Mouse (Mus musculus) CH12.LX (cell line): ENCODE measurements around the gene Sgsm2. TPM values are rescaled to one million over a fixed set of nuclear protein-coding genes. Genes with fewer than 3 reads are reported as not detected.

Source experiments
- DNase-seq: peaks from one replicate; pipeline ENCODE4 v3.0.0-alpha.2; 2013; ENCODE audit errors: extremely low read depth
- H3K27ac ChIP-seq: 2 replicates; pipeline ENCODE4 v1.5.1; 2012; ENCODE audit warnings: low read depth, mild to moderate bottlenecking, control low read depth, moderate library complexity; ENCODE audit not compliant: insufficient read depth
- H3K27me3 ChIP-seq: replicated peaks from 2 replicates; pipeline ENCODE3; 2012; ENCODE audit warnings: inconsistent platforms
- H3K36me3 ChIP-seq, 2 experiments: replicated peaks in 1 of 2; 2 replicates each; pipeline versions ENCODE3 to v1.6.1; 2012; ENCODE audit warnings: inconsistent platforms in 1 of 2, low read length in 1 of 2, mild to moderate bottlenecking in 1 of 2, mixed read lengths in 1 of 2, moderate library complexity in 1 of 2; ENCODE audit not compliant: control insufficient read depth in 1 of 2, insufficient read depth in 1 of 2
- H3K4me1 ChIP-seq, 2 experiments: 2 replicates each; pipeline ENCODE4 v1.6.1; 2012; ENCODE audit warnings: inconsistent platforms in 1 of 2, moderate library complexity in 1 of 2; ENCODE audit not compliant: insufficient read depth in 2 of 2, control insufficient read depth in 1 of 2
- H3K4me2 ChIP-seq: 2 replicates; pipeline ENCODE4 v1.6.1; 2012; ENCODE audit warnings: low read depth, mild to moderate bottlenecking, control low read depth; ENCODE audit not compliant: poor library complexity, insufficient read depth, severe bottlenecking
- H3K4me3 ChIP-seq, 3 experiments: fragments of 150-350 bp in 1 of 3; sonication (generic) in 1 of 3; replicated peaks in 1 of 3; 2 replicates each; pipeline versions ENCODE3 to v1.5.1; 2011 to 2012; ENCODE audit warnings: low read depth in 2 of 3, low read length in 2 of 3, mild to moderate bottlenecking in 2 of 3, moderate library complexity in 2 of 3, control low read depth in 1 of 3, improper control_type of control experiment in 1 of 3, inconsistent platforms in 1 of 3, mixed read lengths in 1 of 3; ENCODE audit not compliant: poor library complexity in 1 of 3
- H3K79me2 ChIP-seq: replicated peaks from 2 replicates; pipeline ENCODE4 v1.6.1; 2012; ENCODE audit warnings: mild to moderate bottlenecking, moderate library complexity; ENCODE audit not compliant: control insufficient read depth, poor library complexity, insufficient read depth, severe bottlenecking; ENCODE audit errors: extremely low read depth
- H3K9ac ChIP-seq: 2 replicates; pipeline ENCODE4 v1.6.1; 2012; ENCODE audit warnings: low read depth, mild to moderate bottlenecking, control low read depth, moderate library complexity; ENCODE audit not compliant: insufficient read depth
- H3K9me3 ChIP-seq: replicated peaks from 2 replicates; pipeline ENCODE3; 2012; ENCODE audit warnings: low read length, inconsistent platforms, mixed read lengths
- BHLHE40 ChIP-seq: IDR thresholded peaks from 2 replicates; pipeline ENCODE4 v1.6.1; 2011; ENCODE audit warnings: mild to moderate bottlenecking, low read depth, low read length, improper control_type of control experiment
- CHD1 ChIP-seq: IDR thresholded peaks from 2 replicates; pipeline ENCODE4 v1.6.1; 2012; ENCODE audit warnings: low read depth, low read length, improper control_type of control experiment, inconsistent platforms
- CHD2 ChIP-seq: IDR thresholded peaks from 2 replicates; pipeline ENCODE4 v1.6.1; 2011; ENCODE audit warnings: low read length, improper control_type of control experiment
- E2F4 ChIP-seq: IDR thresholded peaks from 2 replicates; pipeline ENCODE4 v1.6.1; 2011; ENCODE audit warnings: low read depth, low read length, improper control_type of control experiment; ENCODE audit not compliant: insufficient replicate concordance
- ELF1 ChIP-seq: IDR thresholded peaks from 2 replicates; pipeline ENCODE4 v1.6.1; 2014; ENCODE audit warnings: low read depth, mild to moderate bottlenecking, inconsistent platforms, low read length, improper control_type of control experiment
- EP300 ChIP-seq: IDR thresholded peaks from 2 replicates; pipeline ENCODE4 v1.6.1; 2011; ENCODE audit warnings: low read length, improper control_type of control experiment
- ETS1 ChIP-seq: conservative IDR thresholded peaks from 2 replicates; pipeline ENCODE4 v1.6.1; 2012; ENCODE audit warnings: low read depth, mild to moderate bottlenecking, inconsistent platforms, low read length, improper control_type of control experiment, moderate library complexity
- HCFC1 ChIP-seq: IDR thresholded peaks from 2 replicates; pipeline ENCODE4 v1.6.1; 2012; ENCODE audit warnings: low read depth, mild to moderate bottlenecking, inconsistent platforms, low read length, improper control_type of control experiment
- IRF4 ChIP-seq: IDR thresholded peaks from 2 replicates; pipeline ENCODE4 v1.6.1; 2014; ENCODE audit warnings: low read depth, mild to moderate bottlenecking, inconsistent platforms, low read length, improper control_type of control experiment
- JUN ChIP-seq: IDR thresholded peaks from 2 replicates; pipeline ENCODE4 v1.6.1; 2011; ENCODE audit warnings: low read depth, mild to moderate bottlenecking, low read length, improper control_type of control experiment, moderate library complexity; ENCODE audit not compliant: insufficient read depth
- JUND ChIP-seq: conservative IDR thresholded peaks from 2 replicates; pipeline ENCODE4 v1.6.1; 2011; ENCODE audit warnings: low read depth, low read length, improper control_type of control experiment
- KAT2A ChIP-seq: IDR thresholded peaks from 2 replicates; pipeline ENCODE4 v1.6.1; 2012; ENCODE audit warnings: low read length, improper control_type of control experiment, inconsistent platforms; ENCODE audit not compliant: insufficient replicate concordance
- MAFK ChIP-seq: IDR thresholded peaks from 2 replicates; pipeline ENCODE4 v1.6.1; 2011; ENCODE audit warnings: low read length, improper control_type of control experiment; ENCODE audit not compliant: insufficient replicate concordance
- MAX ChIP-seq: IDR thresholded peaks from 2 replicates; pipeline ENCODE4 v1.6.1; 2011; ENCODE audit warnings: low read length, improper control_type of control experiment
- MAZ ChIP-seq: IDR thresholded peaks from 2 replicates; pipeline ENCODE4 v1.6.1; 2012; ENCODE audit warnings: low read depth, mild to moderate bottlenecking, inconsistent platforms, low read length, improper control_type of control experiment, moderate library complexity
- MEF2A ChIP-seq: IDR thresholded peaks from 2 replicates; pipeline ENCODE4 v1.6.1; 2014; ENCODE audit warnings: low read depth, mild to moderate bottlenecking, inconsistent platforms, low read length, improper control_type of control experiment, borderline replicate concordance
- MXI1 ChIP-seq: IDR thresholded peaks from 2 replicates; pipeline ENCODE4 v1.6.1; 2011; ENCODE audit warnings: mild to moderate bottlenecking, low read depth, low read length, improper control_type of control experiment
- MYC ChIP-seq: IDR thresholded peaks from 2 replicates; pipeline ENCODE4 v1.6.1; 2011; ENCODE audit warnings: low read depth, mild to moderate bottlenecking, improper control_type of control experiment, low read length
- NELFE ChIP-seq: IDR thresholded peaks from 2 replicates; pipeline ENCODE4 v1.6.1; 2011; ENCODE audit warnings: low read depth, low read length, improper control_type of control experiment
- NRF1 ChIP-seq: IDR thresholded peaks from 2 replicates; pipeline ENCODE4 v1.6.1; 2014; ENCODE audit warnings: low read depth, mild to moderate bottlenecking, inconsistent platforms, low read length, improper control_type of control experiment, moderate library complexity
- PAX5 ChIP-seq: IDR thresholded peaks from 2 replicates; pipeline ENCODE4 v1.6.1; 2012; ENCODE audit warnings: low read length, inconsistent platforms, mixed read lengths
- POLR2A ChIP-seq: IDR thresholded peaks from 2 replicates; pipeline ENCODE4 v1.6.1; 2011; ENCODE audit warnings: low read depth, mild to moderate bottlenecking, improper control_type of control experiment, low read length
- RAD21 ChIP-seq: IDR thresholded peaks from 2 replicates; pipeline ENCODE4 v1.6.1; 2011; ENCODE audit warnings: low read depth, mild to moderate bottlenecking, low read length, improper control_type of control experiment, moderate library complexity
- RCOR1 ChIP-seq: conservative IDR thresholded peaks from 2 replicates; pipeline ENCODE4 v1.6.1; 2012; ENCODE audit warnings: low read depth, mild to moderate bottlenecking, inconsistent platforms, low read length, improper control_type of control experiment
- SIN3A ChIP-seq: IDR thresholded peaks from 2 replicates; pipeline ENCODE4 v1.6.1; 2012; ENCODE audit warnings: low read length, improper control_type of control experiment, inconsistent platforms
- SMC3 ChIP-seq: IDR thresholded peaks from 2 replicates; pipeline ENCODE4 v1.6.1; 2011; ENCODE audit warnings: low read depth, low read length, improper control_type of control experiment
- TBP ChIP-seq: conservative IDR thresholded peaks from 2 replicates; pipeline ENCODE4 v1.6.1; 2011; ENCODE audit warnings: low read depth, low read length, improper control_type of control experiment
- TCF12 ChIP-seq: IDR thresholded peaks from 2 replicates; pipeline ENCODE4 v1.6.1; 2014; ENCODE audit warnings: low read depth, mild to moderate bottlenecking, inconsistent platforms, low read length, improper control_type of control experiment
- UBTF ChIP-seq: IDR thresholded peaks from 2 replicates; pipeline ENCODE4 v1.6.1; 2012; ENCODE audit warnings: low read depth, mild to moderate bottlenecking, inconsistent platforms, low read length, improper control_type of control experiment, moderate library complexity
- USF1 ChIP-seq: IDR thresholded peaks from 2 replicates; pipeline ENCODE4 v1.6.1; 2014; ENCODE audit warnings: low read depth, mild to moderate bottlenecking, inconsistent platforms, low read length, improper control_type of control experiment
- USF2 ChIP-seq: conservative IDR thresholded peaks from 2 replicates; pipeline ENCODE4 v1.6.1; 2011; ENCODE audit warnings: low read depth, low read length, improper control_type of control experiment
- ZC3H11A ChIP-seq: IDR thresholded peaks from 2 replicates; pipeline ENCODE4 v1.6.1; 2012; ENCODE audit warnings: low read depth, mild to moderate bottlenecking, inconsistent platforms, low read length, improper control_type of control experiment
- ZMIZ1 ChIP-seq: IDR thresholded peaks from 2 replicates; pipeline ENCODE4 v1.6.1; 2012; ENCODE audit warnings: low read depth, mild to moderate bottlenecking, inconsistent platforms, low read length, improper control_type of control experiment
- ZNF384 ChIP-seq: IDR thresholded peaks from 2 replicates; pipeline ENCODE4 v1.6.1; 2012; ENCODE audit warnings: low read depth, low read length, improper control_type of control experiment, inconsistent platforms
- dilution Hi-C: fragments of 300-500 bp; cut with MboI; formaldehyde crosslinking; loops from 2 replicates; pipeline ENCODE4 v1.14.3; 2020; ENCODE audit warnings: low sequenced_read_pairs; ENCODE audit not compliant: extremely low pct_unique_long_range_greater_than_20kb, extremely low pct_ligation_motif_present
- in situ Hi-C: fragments of 300-500 bp; cut with MboI; formaldehyde crosslinking; loops from 3 replicates; pipeline ENCODE4 v1.14.3; 2019; ENCODE audit warnings: low sequenced_read_pairs, low pct_ligation_motif_present, low pct_unique_long_range_greater_than_20kb, mixed read lengths
- polyA plus RNA-seq: library from polyadenylated mRNA; unstranded; fragments of >175 nt; gene quantifications from 2 replicates; pipeline ENCODE4 v1.2.1, GENCODE M21; 2012; ENCODE audit warnings: low read depth; ENCODE audit not compliant: insufficient read length
- total RNA-seq, 2 experiments: library from RNA; depleted of rRNA; stranded (reverse); fragments of 300-350 nt in 1 of 2; fragments of >200 nt in 1 of 2; gene quantifications; 2 replicates each; pipeline ENCODE4 v1.2.3; 2012 to 2014

The Sgsm2 gene
- total and polyA plus RNA-seq, 3 experiments, result 0.75 to 3.8 (median 3.1) TPM

GRCm38 (mm10) chr11:74831606-74832451 lies 65.0 kb downstream of the Sgsm2 start:
- Histone ChIP-seq H3K79me2 (peaks cover 7% of the 10 kb centered on the region), H3K36me3 (peaks cover 5 to 24% of the 10 kb centered on the region in 2 experiments), H3K9me3 (no peaks in the 10 kb centered on the region), H3K4me2 (peak overlapping the region; percentile 87), H3K9ac (peak overlapping the region; percentile 82)
- dilution Hi-C loops (no loop called here), in situ Hi-C loops (loop anchor here (25.0 kb wide), 1 partner anchor 445 kb away; no protein-coding TSS in a partner anchor)
- DNase-seq, result peak; percentile 98
- TF ChIP-seq PAX5 (no peak), ELF1 (no peak; the same call in 1 of the 2 replicates), KAT2A (0 out of 2 replicates have a peak, but pooled peaks have one; percentile 47), ETS1 (peak; percentile 58), POLR2A (peak; percentile 89), RAD21 (no peak), TCF12 (peak; percentile 54; the same call in 1 of the 2 replicates), UBTF (peak; percentile 38; the same call in 1 of the 2 replicates), IRF4 (peak; percentile 22; the same call in 1 of the 2 replicates), MXI1 (peak; percentile 96; the same call in 1 of the 2 replicates), JUN (no peak), HCFC1 (no peak; the same call in 1 of the 2 replicates), MEF2A (0 out of 2 replicates have a peak, but pooled peaks have one; percentile 7), USF2 (peak; percentile 47), MAZ (peak; percentile 50), EP300 (0 out of 2 replicates have a peak, but pooled peaks have one; percentile 14), RCOR1 (no peak), E2F4 (0 out of 2 replicates have a peak, but pooled peaks have one; percentile 30), TBP (peak; percentile 67), SIN3A (peak; percentile 96; the same call in 1 of the 2 replicates), ZMIZ1 (peak; percentile 86; the same call in 1 of the 2 replicates), SMC3 (peak; percentile 8; the same call in 1 of the 2 replicates), ZNF384 (0 out of 2 replicates have a peak, but pooled peaks have one; percentile 5), BHLHE40 (peak; percentile 93), ZC3H11A (no peak), CHD1 (no peak), JUND (no peak), MAX (peak; percentile 96), MAFK (no peak), MYC (peak; percentile 75), USF1 (peak; percentile 85), NELFE (peak; percentile 80), CHD2 (peak; percentile 84), NRF1 (peak; percentile 52; the same call in 1 of the 2 replicates)
- TF ChIP-seq, all 38 proteins: peak for 24
- peaks cover 13 to 69% of the 10 kb centered on the region in 2 experiments for H3K4me1 ChIP-seq
- H3K27ac ChIP-seq, result peak overlapping the region; percentile 81
- H3K27me3 ChIP-seq, result no peaks in the 10 kb centered on the region
- H3K4me3 ChIP-seq, result peak overlapping the region; percentile 61 to 91 (median 68)
